Mouse (Mus musculus) liver, embryonic 15.5 days (tissue): ENCODE results near the gene Traf4. TPM values are rescaled to one million over a fixed set of nuclear protein-coding genes. Genes with fewer than 3 reads are reported as not detected.

ENCODE experiments used
- ATAC-seq: fragments of 200-750 bp; cut with Nextera tagmentation; 2 replicates; pipeline ENCODE4 v1.8.0; 2017; ENCODE audit warnings: moderate number of reproducible peaks, mild to moderate bottlenecking, moderate library complexity; ENCODE audit not compliant: insufficient read depth
- H3K27ac ChIP-seq: fragments of 300-500 bp; sonication (generic); replicated peaks from 2 replicates; pipeline ENCODE4 v1.5.1; 2015; ENCODE audit warnings: mild to moderate bottlenecking, inconsistent platforms
- H3K27me3 ChIP-seq: fragments of 300-500 bp; sonication (generic); 2 replicates; pipeline ENCODE4 v1.6.1; 2015; ENCODE audit warnings: mild to moderate bottlenecking, inconsistent platforms
- H3K36me3 ChIP-seq: fragments of 300-500 bp; sonication (generic); replicated peaks from 2 replicates; pipeline ENCODE4 v1.6.1; 2015; ENCODE audit warnings: moderate library complexity, mild to moderate bottlenecking, inconsistent platforms
- H3K4me1 ChIP-seq: fragments of 300-500 bp; sonication (generic); replicated peaks from 2 replicates; pipeline ENCODE4 v1.6.1; 2015; ENCODE audit warnings: inconsistent platforms
- H3K4me2 ChIP-seq: fragments of 300-500 bp; sonication (generic); 2 replicates; pipeline ENCODE4 v1.6.1; 2015; ENCODE audit warnings: moderate library complexity, mild to moderate bottlenecking, inconsistent platforms
- H3K4me3 ChIP-seq: fragments of 300-500 bp; sonication (generic); replicated peaks from 2 replicates; pipeline ENCODE4 v1.5.1; 2015; ENCODE audit warnings: mild to moderate bottlenecking, inconsistent platforms
- H3K9ac ChIP-seq: fragments of 300-500 bp; sonication (generic); 2 replicates; pipeline ENCODE4 v1.6.1; 2015; ENCODE audit warnings: moderate library complexity, mild to moderate bottlenecking, inconsistent platforms
- H3K9me3 ChIP-seq: fragments of 300-500 bp; sonication (generic); replicated peaks from 2 replicates; pipeline ENCODE4 v1.6.1; 2016; ENCODE audit warnings: inconsistent platforms
- WGBS: fragments of 180-500 bp; shearing (Covaris S2); methylation state at CpG from one replicate; pipeline ENCODE4 v1.1.7; 2015; ENCODE audit warnings: mixed read lengths; ENCODE audit not compliant: insufficient replicate concordance; 5-methylcytosine and 5-hydroxymethylcytosine counted together
- microRNA-seq: library from miRNA; unstranded; fragments of <30 nt; microRNA quantifications from one replicate; pipeline ENCODE4, GENCODE M21; 2016
- polyA plus RNA-seq: library from polyadenylated mRNA; unstranded; fragments of >200 nt; fragmentation: Nextera tagmentation; extraction: Ambion mirVana; gene quantifications from 2 replicates; pipeline ENCODE4 v1.2.1, GENCODE M21; 2015

The Traf4 gene
- polyA plus RNA-seq, 1 experiment from 2014 or later = 27.5 TPM

- Histone ChIP-seq H3K27me3 (no peaks in the 10 kb centered on the region), H3K9me3 (no peaks in the 10 kb centered on the region), H3K9ac (peak overlapping the region; percentile 65), H3K4me2 (peak overlapping the region; percentile 80), H3K4me3 (peak overlapping the region; percentile 73), H3K4me1 (peaks cover 68% of the 10 kb centered on the region), H3K27ac (peak overlapping the region; percentile 74), H3K36me3 (no peaks in the 10 kb centered on the region)
- WGBS = under 1% methylated on average over 37 of the region's 37 CpGs
- ATAC-seq = peak; percentile 99
Measured at GRCm38 (mm10) chr11:78115367-78116145, 49.8 kb downstream of the Traf4 start.

- 10% methylated on average over 19 of the region's 19 CpGs for WGBS
- Histone ChIP-seq H3K27me3 (no peaks in the 10 kb centered on the region), H3K4me1 (peaks cover 65% of the 10 kb centered on the region), H3K4me3 (peak overlapping the region; percentile 73), H3K27ac (peak overlapping the region; percentile 65), H3K36me3 (no peaks in the 10 kb centered on the region), H3K4me2 (peak overlapping the region; percentile 80), H3K9ac (peak overlapping the region; percentile 65), H3K9me3 (no peaks in the 10 kb centered on the region)
- ATAC-seq = no peak
Measured at GRCm38 (mm10) chr11:78114676-78115366, 50.6 kb downstream of the Traf4 start.

DNA sequence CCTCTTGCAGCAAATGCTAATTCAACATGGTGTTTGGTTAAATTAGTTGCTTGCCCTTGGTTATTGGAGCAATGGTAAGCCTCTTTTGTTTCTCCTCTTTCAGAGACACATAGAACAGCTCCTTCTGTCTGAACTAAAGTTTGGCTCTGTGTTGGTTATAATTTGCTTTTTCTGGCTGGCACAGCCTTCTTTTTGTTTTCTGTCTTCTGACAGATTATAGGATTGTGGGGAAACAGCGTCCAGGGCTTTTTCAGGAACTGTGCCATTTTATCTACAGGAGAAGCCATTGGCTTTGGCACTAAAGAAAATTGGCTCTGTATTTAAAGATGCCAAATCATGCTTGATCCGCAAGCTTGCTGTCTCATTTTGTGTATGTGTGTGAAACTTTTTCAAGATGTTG lies 51.8 kb downstream of the Traf4 start:
- H3K27me3 ChIP-seq = no peaks in the 10 kb centered on the region
- H3K4me2 ChIP-seq = no peak overlapping the region
- no peak overlapping the region for H3K27ac ChIP-seq
- 79% methylated on average over 2 of the region's 2 CpGs for WGBS
- peaks cover 58% of the 10 kb centered on the region for H3K4me1 ChIP-seq
- H3K36me3 ChIP-seq = no peaks in the 10 kb centered on the region
- no peak overlapping the region for H3K4me3 ChIP-seq
- no peak overlapping the region for H3K9ac ChIP-seq
- ATAC-seq = no peak
- no peaks in the 10 kb centered on the region for H3K9me3 ChIP-seq

Small RNA genes within 50 kb of the gene (microRNA-seq; reads per million reads assigned to microRNA genes)
- gene Mir7653 = 1.8 reads per million

Other genes starting within 250 kb of the Traf4 start
- 0.05 and 0.16 TPM in 2 replicates for gene Sez6, start 234.8 kb downstream of the Traf4 start, polyA plus RNA-seq
- 5.5 and 8.5 TPM in 2 replicates for gene Phf12, start 182.8 kb downstream of the Traf4 start, polyA plus RNA-seq
- 14.9 and 16.3 TPM in 2 replicates for gene Dhrs13, start 133.3 kb downstream of the Traf4 start, polyA plus RNA-seq
- 25.1 and 27.3 TPM in 2 replicates for gene Flot2, start 127.7 kb downstream of the Traf4 start, polyA plus RNA-seq
- gene Eral1, start 85.2 kb downstream of the Traf4 start, polyA plus RNA-seq = 13.8 and 13.9 TPM in 2 replicates
- 4.2 and 4.3 TPM in 2 replicates for gene Fam222b, start 70.9 kb downstream of the Traf4 start, polyA plus RNA-seq
- 8.1 and 11.4 TPM in 2 replicates for gene Nek8, start 11.1 kb upstream of the Traf4 start, polyA plus RNA-seq
- 43.3 and 44.5 TPM in 2 replicates for gene Tlcd1, start 11.1 kb upstream of the Traf4 start, polyA plus RNA-seq
- gene Rpl23a, start 18.0 kb upstream of the Traf4 start, polyA plus RNA-seq = 569 and 671 TPM in 2 replicates
- gene Rab34, start 22.8 kb upstream of the Traf4 start, polyA plus RNA-seq = 15.2 and 16.3 TPM in 2 replicates
- 0.24 and 0.55 TPM in 2 replicates for gene Proca1, start 27.8 kb upstream of the Traf4 start, polyA plus RNA-seq
- gene Sdf2, start 80.2 kb upstream of the Traf4 start, polyA plus RNA-seq = 29.0 and 33.7 TPM in 2 replicates
- gene Supt6, start 80.4 kb upstream of the Traf4 start, polyA plus RNA-seq = 9.5 and 9.8 TPM in 2 replicates
- 24.8 and 28.4 TPM in 2 replicates for gene 2610507B11Rik, start 96.2 kb upstream of the Traf4 start, polyA plus RNA-seq
- gene BC030499, start 125.3 kb upstream of the Traf4 start, polyA plus RNA-seq = 0.22 TPM in 1 of 2 replicates, not detected in the other
- 34.8 and 35.0 TPM in 2 replicates for gene Spag5, start 135.9 kb upstream of the Traf4 start, polyA plus RNA-seq
- gene Aldoc, start 157.4 kb upstream of the Traf4 start, polyA plus RNA-seq = 10.5 and 13.3 TPM in 2 replicates
- gene Pigs, start 162.8 kb upstream of the Traf4 start, polyA plus RNA-seq = 31.1 and 33.3 TPM in 2 replicates
- 27.4 and 29.4 TPM in 2 replicates for gene Unc119, start 177.9 kb upstream of the Traf4 start, polyA plus RNA-seq
- gene Foxn1, start 221.0 kb upstream of the Traf4 start, polyA plus RNA-seq = not detected in 2 replicates